Mouse (Mus musculus) limb, embryonic 13.5 days (tissue): ENCODE data around the gene Smap1. TPM values are rescaled to one million over a fixed set of nuclear protein-coding genes. Genes with fewer than 3 reads are reported as not detected.

Experiments
- ATAC-seq: fragments of 200-750 bp; cut with Nextera tagmentation; 2 replicates; pipeline ENCODE4 v1.8.0; 2017; ENCODE audit warnings: low read depth, moderate number of reproducible peaks, moderate TSS enrichment; ENCODE audit not compliant: low FRiP score
- H3K27ac ChIP-seq: fragments of 300-500 bp; sonication (generic); 2 replicates; pipeline ENCODE4 v1.5.1; 2015; ENCODE audit warnings: inconsistent platforms, mild to moderate bottlenecking, moderate library complexity
- H3K27me3 ChIP-seq: fragments of 300-500 bp; sonication (generic); 2 replicates; pipeline ENCODE4 v1.6.1; 2015; ENCODE audit warnings: mild to moderate bottlenecking, inconsistent platforms
- H3K36me3 ChIP-seq: fragments of 300-500 bp; sonication (generic); 2 replicates; pipeline ENCODE4 v1.6.1; 2015; ENCODE audit warnings: inconsistent platforms, mild to moderate bottlenecking, moderate library complexity
- H3K4me1 ChIP-seq: fragments of 300-500 bp; sonication (generic); 2 replicates; pipeline ENCODE4 v1.6.1; 2015; ENCODE audit warnings: inconsistent platforms
- H3K4me2 ChIP-seq: fragments of 300-500 bp; sonication (generic); replicated peaks from 2 replicates; pipeline ENCODE4 v1.6.1; 2015; ENCODE audit warnings: inconsistent platforms, mild to moderate bottlenecking, moderate library complexity
- H3K4me3 ChIP-seq: fragments of 300-500 bp; sonication (generic); 2 replicates; pipeline ENCODE4 v1.5.1; 2015; ENCODE audit warnings: moderate library complexity, mild to moderate bottlenecking, inconsistent platforms
- H3K9ac ChIP-seq: fragments of 300-500 bp; sonication (generic); 2 replicates; pipeline ENCODE4 v1.6.1; 2015; ENCODE audit warnings: mild to moderate bottlenecking, inconsistent platforms
- H3K9me3 ChIP-seq: fragments of 300-500 bp; sonication (generic); 2 replicates; pipeline ENCODE4 v1.6.1; 2016; ENCODE audit warnings: inconsistent platforms
- WGBS: fragments of 180-500 bp; shearing (Covaris S2); methylation state at CpG from one replicate; pipeline ENCODE4 v1.1.7; 2015; 5-methylcytosine and 5-hydroxymethylcytosine counted together
- polyA plus RNA-seq: library from polyadenylated mRNA; unstranded; fragments of >200 nt; fragmentation: Nextera tagmentation; extraction: Ambion mirVana; gene quantifications from 2 replicates; pipeline ENCODE4 v1.2.1, GENCODE M21; 2015

Gene Smap1
- polyA plus RNA-seq, 1 experiment from 2014 or later = 45.1 TPM

GRCm38 (mm10) chr1:23855623-23856022 lies 66.5 kb downstream of the Smap1 start:
- ATAC-seq = no peak

GRCm38 (mm10) chr1:23846044-23846680 lies 76.0 kb downstream of the Smap1 start:
- H3K9me3 ChIP-seq = no peaks in the 10 kb centered on the region
- no peak for ATAC-seq
- no peaks in the 10 kb centered on the region for H3K27me3 ChIP-seq
- WGBS = 74% methylated on average over 10 of the region's 10 CpGs
- H3K4me3 ChIP-seq = no peak overlapping the region
- no peak overlapping the region for H3K4me2 ChIP-seq
- peaks cover 72% of the 10 kb centered on the region for H3K36me3 ChIP-seq
- H3K27ac ChIP-seq = no peak overlapping the region
- no peaks in the 10 kb centered on the region for H3K4me1 ChIP-seq
- H3K9ac ChIP-seq = no peak overlapping the region

More at GRCm38 (mm10) chr1:23855623-23856022, 66.5 kb downstream of the Smap1 start:
- no peaks in the 10 kb centered on the region for H3K27me3 ChIP-seq
- H3K9ac ChIP-seq = no peak overlapping the region
- no peak overlapping the region for H3K4me3 ChIP-seq
- no peaks in the 10 kb centered on the region for H3K4me1 ChIP-seq
- no peak overlapping the region for H3K27ac ChIP-seq
- no peaks in the 10 kb centered on the region for H3K9me3 ChIP-seq
- WGBS = 74% methylated on average over 3 of the region's 3 CpGs
- no peak overlapping the region for H3K4me2 ChIP-seq
- peaks cover 42% of the 10 kb centered on the region for H3K36me3 ChIP-seq

DNA sequence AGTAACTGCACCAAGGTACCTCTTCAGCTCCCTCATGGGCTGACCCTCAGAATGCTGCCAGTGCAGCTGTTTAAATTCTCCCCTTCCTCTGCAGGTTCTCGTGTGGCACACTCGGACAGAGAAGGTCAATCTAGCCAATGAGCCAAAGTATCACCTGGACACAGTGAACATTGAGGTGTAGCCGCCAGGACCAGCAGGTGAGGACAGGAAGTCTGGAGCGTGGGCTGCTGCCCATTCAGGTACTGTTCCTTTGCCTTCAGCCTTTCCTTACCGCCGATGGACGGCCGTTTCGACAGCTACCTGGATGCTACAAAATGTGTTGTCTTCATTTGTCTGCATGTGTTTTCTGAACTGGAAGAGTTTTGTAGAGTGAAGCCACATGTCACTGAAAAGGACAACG lies 77.1 kb downstream of the Smap1 start:
- no peak for ATAC-seq
- Histone ChIP-seq H3K27ac (no peak overlapping the region), H3K27me3 (no peaks in the 10 kb centered on the region), H3K4me1 (no peaks in the 10 kb centered on the region), H3K4me3 (no peak overlapping the region), H3K9ac (no peak overlapping the region), H3K4me2 (no peak overlapping the region), H3K9me3 (no peaks in the 10 kb centered on the region), H3K36me3 (peaks cover 65% of the 10 kb centered on the region)
- 96% methylated on average over 10 of the region's 10 CpGs for WGBS

GRCm38 (mm10) chr1:23843790-23844189 lies 78.3 kb downstream of the Smap1 start:
- no peak for ATAC-seq
- Histone ChIP-seq H3K27ac (no peak overlapping the region), H3K9ac (no peak overlapping the region), H3K9me3 (no peaks in the 10 kb centered on the region), H3K4me3 (no peak overlapping the region), H3K4me2 (no peak overlapping the region), H3K36me3 (peaks cover 58% of the 10 kb centered on the region), H3K27me3 (no peaks in the 10 kb centered on the region), H3K4me1 (no peaks in the 10 kb centered on the region)
- 84% methylated on average over 7 of the region's 7 CpGs for WGBS

GRCm38 (mm10) chr1:23842629-23843028 lies 79.5 kb downstream of the Smap1 start:
- Histone ChIP-seq H3K4me2 (no peak overlapping the region), H3K9ac (no peak overlapping the region)
- 62% methylated on average over 3 of the region's 3 CpGs for WGBS

GRCm38 (mm10) chr1:23840924-23841323 lies 81.2 kb downstream of the Smap1 start:
- Histone ChIP-seq H3K9ac (no peak overlapping the region), H3K27me3 (no peaks in the 10 kb centered on the region), H3K36me3 (peaks cover 36% of the 10 kb centered on the region), H3K4me1 (no peaks in the 10 kb centered on the region), H3K4me2 (no peak overlapping the region), H3K27ac (no peak overlapping the region), H3K9me3 (no peaks in the 10 kb centered on the region), H3K4me3 (no peak overlapping the region)
- no peak for ATAC-seq

More at GRCm38 (mm10) chr1:23842629-23843028, 79.5 kb downstream of the Smap1 start:
- Histone ChIP-seq H3K36me3 (peaks cover 50% of the 10 kb centered on the region), H3K4me1 (no peaks in the 10 kb centered on the region), H3K27me3 (no peaks in the 10 kb centered on the region), H3K9me3 (no peaks in the 10 kb centered on the region), H3K27ac (no peak overlapping the region), H3K4me3 (no peak overlapping the region)
- ATAC-seq = no peak

- no peak for ATAC-seq
- no peak overlapping the region for H3K4me2 ChIP-seq
Measured at GRCm38 (mm10) chr1:23836630-23837029, 85.5 kb downstream of the Smap1 start.

GRCm38 (mm10) chr1:23834819-23835218 lies 87.3 kb downstream of the Smap1 start:
- Histone ChIP-seq H3K4me1 (no peaks in the 10 kb centered on the region), H3K27ac (no peak overlapping the region), H3K4me2 (no peak overlapping the region), H3K27me3 (no peaks in the 10 kb centered on the region), H3K9me3 (no peaks in the 10 kb centered on the region), H3K9ac (no peak overlapping the region), H3K36me3 (no peaks in the 10 kb centered on the region), H3K4me3 (no peak overlapping the region)
- 63% methylated on average over 9 of the region's 9 CpGs for WGBS
- no peak for ATAC-seq

More at GRCm38 (mm10) chr1:23836630-23837029, 85.5 kb downstream of the Smap1 start:
- Histone ChIP-seq H3K4me3 (no peak overlapping the region), H3K36me3 (no peaks in the 10 kb centered on the region; the same call in 1 of the 2 replicates), H3K9me3 (no peaks in the 10 kb centered on the region), H3K4me1 (no peaks in the 10 kb centered on the region), H3K9ac (no peak overlapping the region), H3K27me3 (no peaks in the 10 kb centered on the region), H3K27ac (no peak overlapping the region)
- WGBS = 82% methylated on average over 4 of the region's 4 CpGs

DNA sequence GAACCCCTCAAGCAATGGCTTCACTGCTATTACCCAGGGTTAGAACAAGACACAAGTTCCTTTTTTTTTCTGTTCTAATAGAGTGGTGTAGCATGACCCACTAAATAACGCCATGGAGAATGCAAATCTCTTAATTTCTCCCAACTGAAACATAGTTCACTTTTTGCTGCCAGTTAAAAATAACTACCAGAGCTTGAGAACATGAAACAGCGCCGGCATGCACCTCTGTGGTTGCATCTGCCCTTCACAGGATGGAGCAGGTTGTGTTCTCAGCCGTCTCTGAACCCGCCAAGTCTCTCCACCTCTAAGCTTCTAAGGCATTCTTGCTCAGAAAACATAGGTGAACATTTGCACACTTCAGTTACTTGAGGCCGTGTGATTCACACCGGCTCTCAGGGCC lies 87.9 kb downstream of the Smap1 start:
- Histone ChIP-seq H3K36me3 (no peaks in the 10 kb centered on the region), H3K9ac (no peak overlapping the region), H3K4me2 (no peak overlapping the region), H3K4me1 (no peaks in the 10 kb centered on the region), H3K9me3 (no peaks in the 10 kb centered on the region), H3K27me3 (no peaks in the 10 kb centered on the region), H3K27ac (no peak overlapping the region), H3K4me3 (no peak overlapping the region)
- no peak for ATAC-seq
- WGBS = 85% methylated on average over 7 of the region's 7 CpGs

- Histone ChIP-seq H3K4me2 (no peak overlapping the region), H3K27me3 (no peaks in the 10 kb centered on the region), H3K36me3 (no peaks in the 10 kb centered on the region), H3K27ac (no peak overlapping the region), H3K9ac (no peak overlapping the region), H3K9me3 (no peaks in the 10 kb centered on the region), H3K4me1 (no peaks in the 10 kb centered on the region), H3K4me3 (no peak overlapping the region)
- peak; percentile 54; the same call in 1 of the 2 replicates for ATAC-seq
- 43% methylated on average over 13 of the region's 13 CpGs for WGBS
Measured at GRCm38 (mm10) chr1:23826887-23827758, 95.0 kb downstream of the Smap1 start.

DNA sequence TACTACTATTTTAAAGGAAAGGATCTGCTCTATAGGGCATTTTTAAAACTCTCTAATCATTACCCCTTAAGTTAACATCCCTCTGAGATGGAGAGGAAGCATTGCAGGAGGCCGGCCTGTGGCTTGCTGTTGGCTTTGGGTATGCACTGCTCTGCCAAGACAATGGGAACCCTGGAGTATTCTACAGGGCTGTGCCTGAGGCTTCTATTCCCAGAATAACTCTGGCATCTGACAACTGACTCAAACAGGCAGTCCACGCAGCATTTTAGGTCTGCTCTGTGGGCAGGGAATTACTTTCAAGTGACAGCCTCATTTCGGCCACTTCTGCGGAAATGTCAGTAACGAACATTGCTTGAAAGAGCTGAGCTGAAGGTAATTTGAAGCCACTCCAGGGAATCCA lies 100.5 kb downstream of the Smap1 start:
- H3K36me3 ChIP-seq = no peaks in the 10 kb centered on the region
- WGBS = 48% methylated on average over 5 of the region's 5 CpGs
- no peaks in the 10 kb centered on the region for H3K4me1 ChIP-seq
- H3K9ac ChIP-seq = no peak overlapping the region
- H3K27me3 ChIP-seq = no peaks in the 10 kb centered on the region
- ATAC-seq = no peak
- no peaks in the 10 kb centered on the region for H3K9me3 ChIP-seq
- no peak overlapping the region for H3K4me3 ChIP-seq
- no peak overlapping the region for H3K27ac ChIP-seq
- no peak overlapping the region for H3K4me2 ChIP-seq

GRCm38 (mm10) chr1:23798306-23798705 lies 123.8 kb downstream of the Smap1 start:
- 92% methylated on average over 9 of the region's 9 CpGs for WGBS
- no peak for ATAC-seq
- no peak overlapping the region for H3K27ac ChIP-seq

More at GRCm38 (mm10) chr1:23798306-23798705, 123.8 kb downstream of the Smap1 start:
- Histone ChIP-seq H3K36me3 (no peaks in the 10 kb centered on the region), H3K9ac (no peak overlapping the region), H3K4me2 (no peak overlapping the region), H3K9me3 (no peaks in the 10 kb centered on the region), H3K4me3 (no peak overlapping the region), H3K4me1 (no peaks in the 10 kb centered on the region), H3K27me3 (no peaks in the 10 kb centered on the region)
